10 mouse cellular contexts compared by ENCODE assay signal in genomic region chr2:153952897-153953296, GRCm38 (mm10). TPM values are rescaled to one million over a fixed set of nuclear protein-coding genes. Genes with fewer than 3 reads are reported as not detected.
DNase-seq lines count a peak whose midpoint lies in the region; TF ChIP-seq lines count a peak whose summit lies in the region.
"Had no signal": no experiment of that assay in that cellular context is flagged by ENCODE, and none has a peak within 500 bp of the region (broad histone marks: within the 10 kb centered on the region; RNA-seq: fewer than 3 reads in every experiment).

No protein-coding gene starts in this region.

- TF ChIP-seq POLR2A in lung, adult 2 months (IDR thresholded peaks at IDR 0.05; ENCODE audit: borderline replicate concordance, extremely low read depth, low read depth, low read length), result no peak

- TF ChIP-seq CTCF in lung, adult 2 months (IDR thresholded peaks at IDR 0.05; ENCODE audit: insufficient read depth, low read length), result peak; percentile 43; the same call in 1 of the 2 replicates

- no peaks in the 10 kb centered on the region for H3K4me1 ChIP-seq in lung, adult 2 months (ENCODE audit: control insufficient read depth, insufficient read depth, low read length)
- H3K4me1 ChIP-seq: limb, embryonic 12.5 days; stomach, embryonic 15.5 days had no signal

- WGBS in lung, adult 2 months, result 28% methylated on average over 6 of the region's 6 CpGs

- DNase-seq in gastrocnemius, adult 18-20 months (ENCODE audit: low spot score), result peak; percentile 21
- no peak for DNase-seq in gastrocnemius, adult 8-10 months (ENCODE audit: low spot score in 2 of 2)
- DNase-seq in A20 (ENCODE audit: low read depth, low spot score), result peak; percentile 70
- peak; percentile 59 for DNase-seq in adrenal gland, adult 2 months
- peak; percentile 81 for DNase-seq in embryo, embryonic 10 days (ENCODE audit: low spot score)
- peak; percentile 36 for DNase-seq in kidney, postnatal 14 days
- peak; percentile 51 for DNase-seq in lung, adult 2 months
- peak; percentile 24 to 27 for DNase-seq in right cerebral cortex, postnatal 36 days (ENCODE audit: low spot score in 2 of 2)

- H3K4me3 ChIP-seq in lung, adult 2 months (replicated peaks; ENCODE audit: extremely low read depth, low read depth, low read length), result no peak overlapping the region
- H3K4me3 ChIP-seq: limb, embryonic 12.5 days; stomach, embryonic 15.5 days had no signal

RNA-seq across cellular contexts. Expression of gene Bpifb4, which starts 14.9 kb away (rescaled TPM):
- total RNA-seq in gastrocnemius, adult 18-20 months (2021), result not detected
- total RNA-seq in gastrocnemius, adult 8-10 months (2022), result not detected
- total RNA-seq in adrenal gland, adult 2 months (2021), result not detected
- polyA plus RNA-seq in adrenal gland, adult 2 months (2012; rRNA removed), result 0.07 TPM in 1 of 2 replicates, not detected in the other
- not detected in 2 replicates for polyA plus RNA-seq in lung, adult 2 months (2012; rRNA removed)
- polyA plus RNA-seq: limb, embryonic 12.5 days; stomach, embryonic 15.5 days had no signal

RNA-seq across cellular contexts. Expression of gene Bpifa6, which starts 21.8 kb away (rescaled TPM):
- not detected for total RNA-seq in gastrocnemius, adult 18-20 months (2021)
- under 1 TPM in 1 of 4 experiments, not detected in 3; 0.19 TPM for total RNA-seq in gastrocnemius, adult 8-10 months (2022)
- total RNA-seq in adrenal gland, adult 2 months (2021), result not detected
- polyA plus RNA-seq in adrenal gland, adult 2 months (2012; rRNA removed), result not detected in 2 replicates
- polyA plus RNA-seq in lung, adult 2 months (2012; rRNA removed), result not detected in 2 replicates
- polyA plus RNA-seq: limb, embryonic 12.5 days; stomach, embryonic 15.5 days had no signal

RNA-seq across cellular contexts. Expression of gene Bpifb3, which starts 34.9 kb away (rescaled TPM):
- total RNA-seq in gastrocnemius, adult 18-20 months (2021), result not detected
- not detected for total RNA-seq in gastrocnemius, adult 8-10 months (2022)
- not detected for total RNA-seq in adrenal gland, adult 2 months (2021)
- not detected in 2 replicates for polyA plus RNA-seq in adrenal gland, adult 2 months (2012; rRNA removed)
- polyA plus RNA-seq in lung, adult 2 months (2012; rRNA removed), result not detected in 2 replicates
- polyA plus RNA-seq: limb, embryonic 12.5 days; stomach, embryonic 15.5 days had no signal

RNA-seq across cellular contexts. Expression of gene Bpifb6, which starts 52.7 kb away (rescaled TPM):
- total RNA-seq in gastrocnemius, adult 18-20 months (2021), result not detected
- not detected for total RNA-seq in gastrocnemius, adult 8-10 months (2022)
- 1 to 10 TPM in 1 of 2 experiments, under 1 TPM in 1; 0.55 to 6.3 TPM for total RNA-seq in adrenal gland, adult 2 months (2021)
- polyA plus RNA-seq in adrenal gland, adult 2 months (2012; rRNA removed), result 0.06 TPM in 1 of 2 replicates, not detected in the other
- not detected in 2 replicates for polyA plus RNA-seq in lung, adult 2 months (2012; rRNA removed)
- polyA plus RNA-seq: limb, embryonic 12.5 days; stomach, embryonic 15.5 days had no signal

RNA-seq across cellular contexts. Expression of gene Bpifa2, which starts 55.2 kb away (rescaled TPM):
- not detected for total RNA-seq in gastrocnemius, adult 18-20 months (2021)
- not detected for total RNA-seq in gastrocnemius, adult 8-10 months (2022)
- under 1 TPM; 0.49 to 0.55 TPM for total RNA-seq in adrenal gland, adult 2 months (2021)
- not detected in 2 replicates for polyA plus RNA-seq in adrenal gland, adult 2 months (2012; rRNA removed)
- polyA plus RNA-seq in lung, adult 2 months (2012; rRNA removed), result not detected in 2 replicates
- polyA plus RNA-seq: limb, embryonic 12.5 days; stomach, embryonic 15.5 days had no signal

Comparison
In these comparisons a context has a peak if more than half of its experiments do, and no peak if none do; other contexts are left out.
1. DNase-seq: peak in gastrocnemius, adult 18-20 months (single experiment), A20 (single experiment), adrenal gland, adult 2 months (single experiment), embryo, embryonic 10 days (single experiment), kidney, postnatal 14 days (single experiment), lung, adult 2 months (single experiment) and right cerebral cortex, postnatal 36 days (2 of 2); none in gastrocnemius, adult 8-10 months (0 of 2).